Mouse (Mus musculus) small intestine, adult 2 months (tissue): ENCODE measurements around the gene Ethe1.
"Not testable (repeated sequence)": the region's sequence is repeated elsewhere in the genome, so short reads cannot be mapped to it uniquely, and the experiment has no call there.

Experiments
- CTCF ChIP-seq: fragments of 200-500 bp; IDR thresholded peaks from 2 replicates; pipeline ENCODE4 v1.5.1; 2012; ENCODE audit warnings: low read depth, mild to moderate bottlenecking, control low read depth, inconsistent platforms, low read length, moderate library complexity, mixed read lengths; ENCODE audit not compliant: insufficient replicate concordance, insufficient read length; ENCODE audit errors: extremely low read depth
- POLR2A ChIP-seq: fragments of 200-500 bp; IDR thresholded peaks from 2 replicates; pipeline ENCODE4 v1.6.1; 2012; ENCODE audit warnings: low read depth, mild to moderate bottlenecking, control low read depth, inconsistent platforms, low read length, moderate library complexity

- not testable (repeated sequence) for TF ChIP-seq POLR2A, CTCF
These were observed 31.0 kb downstream of the Ethe1 start for GRCm38 (mm10) chr7:24618374-24618773.
